Mouse (Mus musculus) kidney, embryonic 16.5 days (tissue): ENCODE results near the gene Gpnmb. TPM values are rescaled to one million over a fixed set of nuclear protein-coding genes. Genes with fewer than 3 reads are reported as not detected.

Experiments
- ATAC-seq: fragments of 200-750 bp; cut with Nextera tagmentation; 2 replicates; pipeline ENCODE4 v1.8.0; 2017; ENCODE audit warnings: moderate TSS enrichment; ENCODE audit not compliant: low FRiP score, low TSS enrichment
- H3K27ac ChIP-seq: fragments of 300-500 bp; sonication (generic); 2 replicates; pipeline ENCODE4 v1.5.1; 2014; ENCODE audit warnings: low read length
- H3K27me3 ChIP-seq: fragments of 300-500 bp; sonication (generic); 2 replicates; pipeline ENCODE4 v1.6.1; 2014; ENCODE audit warnings: low read length, control low read depth, mixed read lengths; ENCODE audit not compliant: insufficient read depth
- H3K36me3 ChIP-seq: fragments of 300-500 bp; sonication (generic); 2 replicates; pipeline ENCODE4 v1.6.1; 2014; ENCODE audit warnings: low read length, control low read depth, mixed read lengths; ENCODE audit not compliant: insufficient read depth
- H3K4me1 ChIP-seq: fragments of 300-500 bp; sonication (generic); 2 replicates; pipeline ENCODE4 v1.6.1; 2014; ENCODE audit warnings: low read length, control low read depth, mixed read lengths; ENCODE audit not compliant: insufficient read depth
- H3K4me2 ChIP-seq: fragments of 300-500 bp; sonication (generic); replicated peaks from 2 replicates; pipeline ENCODE4 v1.6.1; 2014; ENCODE audit warnings: low read depth, low read length
- H3K4me3 ChIP-seq: fragments of 300-500 bp; sonication (generic); 2 replicates; pipeline ENCODE4 v1.5.1; 2014; ENCODE audit warnings: mild to moderate bottlenecking, low read length
- H3K9ac ChIP-seq: fragments of 300-500 bp; sonication (generic); replicated peaks from 2 replicates; pipeline ENCODE4 v1.6.1; 2014; ENCODE audit warnings: low read length
- H3K9me3 ChIP-seq: fragments of 300-500 bp; sonication (generic); 2 replicates; pipeline ENCODE4 v1.6.1; 2016; ENCODE audit warnings: low read length, control low read depth
- WGBS: fragments of 180-500 bp; shearing (Covaris S2); extraction: QIAGEN DNeasy Blood & Tissue Kit; methylation state at CpG from one replicate; pipeline ENCODE4 v1.1.7; 2014; 5-methylcytosine and 5-hydroxymethylcytosine counted together
- polyA plus RNA-seq: library from polyadenylated mRNA; unstranded; fragments of >200 nt; fragmentation: Nextera tagmentation; extraction: Ambion mirVana; gene quantifications from 2 replicates; pipeline ENCODE4 v1.2.1, GENCODE M21; 2015

The Gpnmb gene
- polyA plus RNA-seq, 1 experiment from 2014 or later: 0.39 TPM

GRCm38 (mm10) chr6:49077894-49078293, 41.5 kb downstream of the Gpnmb start:
- Histone ChIP-seq H3K27me3 (no peaks in the 10 kb centered on the region), H3K4me1 (peaks cover 17% of the 10 kb centered on the region), H3K9ac (no peak overlapping the region), H3K27ac (no peak overlapping the region), H3K36me3 (0 out of 2 replicates have a peak, but pooled peaks cover 2% of the 10 kb centered on the region), H3K9me3 (no peaks in the 10 kb centered on the region), H3K4me3 (no peak overlapping the region), H3K4me2 (no peak overlapping the region)
- ATAC-seq: no peak
- WGBS: 82% methylated on average over 2 of the region's 2 CpGs

- no peak overlapping the region for H3K4me3 ChIP-seq
- no peak overlapping the region for H3K4me2 ChIP-seq
- H3K36me3 ChIP-seq: peaks cover 12% of the 10 kb centered on the region
- no peak overlapping the region for H3K9ac ChIP-seq
- no peak for ATAC-seq
- no peaks in the 10 kb centered on the region for H3K9me3 ChIP-seq
- H3K27ac ChIP-seq: no peak overlapping the region
- peaks cover 12% of the 10 kb centered on the region for H3K4me1 ChIP-seq
- no peaks in the 10 kb centered on the region for H3K27me3 ChIP-seq
- WGBS: 87% methylated on average over 1 of the region's 1 CpGs
Observed at GRCm38 (mm10) chr6:49079313-49079712, 43.0 kb downstream of the Gpnmb start.

- Histone ChIP-seq H3K4me1 (no peaks in the 10 kb centered on the region), H3K4me3 (no peak overlapping the region), H3K9me3 (no peaks in the 10 kb centered on the region), H3K9ac (no peak overlapping the region), H3K36me3 (peaks cover 31% of the 10 kb centered on the region), H3K27me3 (no peaks in the 10 kb centered on the region), H3K4me2 (no peak overlapping the region), H3K27ac (no peak overlapping the region)
- WGBS: 88% methylated on average over 4 of the region's 4 CpGs
- no peak for ATAC-seq
Observed at GRCm38 (mm10) chr6:49083008-49083407, 46.7 kb downstream of the Gpnmb start.

GRCm38 (mm10) chr6:49094968-49095367, 58.6 kb downstream of the Gpnmb start:
- Histone ChIP-seq H3K4me1 (peaks cover 16% of the 10 kb centered on the region; the same call in 1 of the 2 replicates), H3K4me3 (no peak overlapping the region), H3K27me3 (no peaks in the 10 kb centered on the region), H3K9ac (no peak overlapping the region), H3K4me2 (no peak overlapping the region), H3K36me3 (peaks cover 58% of the 10 kb centered on the region), H3K27ac (no peak overlapping the region), H3K9me3 (no peaks in the 10 kb centered on the region)
- WGBS: 88% methylated on average over 10 of the region's 10 CpGs
- no peak for ATAC-seq

GRCm38 (mm10) chr6:49096421-49096820, 60.1 kb downstream of the Gpnmb start:
- Histone ChIP-seq H3K9me3 (no peaks in the 10 kb centered on the region), H3K4me3 (no peak overlapping the region), H3K36me3 (peaks cover 43% of the 10 kb centered on the region), H3K4me1 (peaks cover 16% of the 10 kb centered on the region; the same call in 1 of the 2 replicates), H3K27me3 (no peaks in the 10 kb centered on the region), H3K9ac (no peak overlapping the region), H3K27ac (peak overlapping the region; percentile 27; the same call in 1 of the 2 replicates), H3K4me2 (no peak overlapping the region)
- ATAC-seq: no peak
- 68% methylated on average over 7 of the region's 7 CpGs for WGBS

- Histone ChIP-seq H3K9ac (no peak overlapping the region), H3K36me3 (peaks cover 38% of the 10 kb centered on the region)
- no peak for ATAC-seq
Observed at GRCm38 (mm10) chr6:49096933-49097461, 60.7 kb downstream of the Gpnmb start.

GRCm38 (mm10) chr6:49097596-49098110, 61.3 kb downstream of the Gpnmb start:
- Histone ChIP-seq H3K27me3 (no peaks in the 10 kb centered on the region), H3K4me3 (no peak overlapping the region), H3K9me3 (no peaks in the 10 kb centered on the region), H3K36me3 (peaks cover 32% of the 10 kb centered on the region), H3K9ac (no peak overlapping the region), H3K4me1 (peaks cover 16% of the 10 kb centered on the region; the same call in 1 of the 2 replicates), H3K4me2 (no peak overlapping the region), H3K27ac (no peak overlapping the region)
- ATAC-seq: no peak
- 84% methylated on average over 5 of the region's 5 CpGs for WGBS

More at GRCm38 (mm10) chr6:49096933-49097461, 60.7 kb downstream of the Gpnmb start:
- H3K9me3 ChIP-seq: no peaks in the 10 kb centered on the region
- no peak overlapping the region for H3K4me2 ChIP-seq
- H3K4me1 ChIP-seq: peaks cover 16% of the 10 kb centered on the region; the same call in 1 of the 2 replicates
- H3K27me3 ChIP-seq: no peaks in the 10 kb centered on the region
- no peak overlapping the region for H3K4me3 ChIP-seq
- 60% methylated on average over 13 of the region's 13 CpGs for WGBS
- H3K27ac ChIP-seq: peak overlapping the region; percentile 27

GRCm38 (mm10) chr6:49099086-49099485, 62.7 kb downstream of the Gpnmb start:
- no peak overlapping the region for H3K9ac ChIP-seq
- H3K27me3 ChIP-seq: no peaks in the 10 kb centered on the region
- peaks cover 16% of the 10 kb centered on the region; the same call in 1 of the 2 replicates for H3K4me1 ChIP-seq
- peaks cover 26% of the 10 kb centered on the region for H3K36me3 ChIP-seq
- H3K27ac ChIP-seq: no peak overlapping the region
- H3K4me2 ChIP-seq: no peak overlapping the region
- 83% methylated on average over 1 of the region's 1 CpGs for WGBS
- H3K4me3 ChIP-seq: no peak overlapping the region
- no peaks in the 10 kb centered on the region for H3K9me3 ChIP-seq
- no peak for ATAC-seq

- Histone ChIP-seq H3K4me2 (no peak overlapping the region), H3K27me3 (no peaks in the 10 kb centered on the region), H3K27ac (no peak overlapping the region), H3K36me3 (peaks cover 40% of the 10 kb centered on the region), H3K4me3 (no peak overlapping the region), H3K9ac (no peak overlapping the region), H3K4me1 (no peaks in the 10 kb centered on the region), H3K9me3 (no peaks in the 10 kb centered on the region)
- WGBS: 90% methylated on average over 15 of the region's 15 CpGs
- no peak for ATAC-seq
Observed at GRCm38 (mm10) chr6:49106746-49107500, 70.6 kb downstream of the Gpnmb start.

GRCm38 (mm10) chr6:49109196-49109595, 72.8 kb downstream of the Gpnmb start:
- ATAC-seq: no peak
- Histone ChIP-seq H3K4me3 (no peak overlapping the region), H3K4me2 (no peak overlapping the region), H3K27ac (no peak overlapping the region), H3K36me3 (peaks cover 33% of the 10 kb centered on the region), H3K4me1 (no peaks in the 10 kb centered on the region), H3K9me3 (no peaks in the 10 kb centered on the region), H3K9ac (no peak overlapping the region), H3K27me3 (no peaks in the 10 kb centered on the region)
- 90% methylated on average over 2 of the region's 2 CpGs for WGBS
